23 mouse cellular contexts compared by ENCODE assay signal in the genomic region with DNA sequence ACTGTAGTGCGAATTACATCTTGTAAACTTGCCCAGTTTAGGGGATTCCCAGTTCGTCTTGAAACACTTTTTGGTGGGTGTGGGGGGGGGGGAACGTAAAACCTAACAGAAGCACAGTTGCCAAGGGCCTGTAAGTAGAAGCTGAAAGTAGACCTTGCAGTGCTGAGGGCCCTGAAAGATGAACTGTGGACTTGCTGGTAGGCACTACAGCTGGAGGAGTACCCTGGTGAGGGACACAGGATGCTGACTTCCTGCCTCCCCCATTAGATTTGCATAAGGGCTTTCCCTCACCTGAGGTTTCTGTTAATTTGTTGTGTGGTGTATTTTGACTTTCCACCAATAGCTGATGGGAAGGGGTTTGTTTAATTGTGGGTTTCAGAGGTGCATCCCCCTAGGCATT. TPM values are rescaled to one million over a fixed set of nuclear protein-coding genes. Genes with fewer than 3 reads are reported as not detected.
DNase-seq lines count a peak whose midpoint lies in the region; ATAC-seq and TF ChIP-seq lines count a peak whose summit lies in the region.
"Had no signal": no experiment of that assay in that cellular context is flagged by ENCODE, and none has a peak within 500 bp of the region (broad histone marks: within the 10 kb centered on the region; RNA-seq: fewer than 3 reads in every experiment).

No protein-coding gene starts in this region.

- no peaks in the 10 kb centered on the region for H3K27me3 ChIP-seq in liver, postnatal 0 days (ENCODE audit: insufficient read depth, low read length)
- H3K27me3 ChIP-seq: kidney, embryonic 15.5 days; midbrain, embryonic 13.5 days; Patski; stomach, embryonic 15.5 days had no signal

- no peak for DNase-seq in liver, postnatal 0 days
- no peak for DNase-seq in liver
- peak; percentile 30 to 55 for DNase-seq in natural killer cell, adult 2 months (ENCODE audit: low spot score in 2 of 2)
- peak; percentile 28 for DNase-seq in thymus, postnatal 4 days
- no peak for DNase-seq in cerebellum, postnatal 25 days
- no peak for DNase-seq in adrenal gland, postnatal 36 days
- DNase-seq: adrenal gland, postnatal 25 days; cerebellum, adult 18-20 months; forebrain, postnatal 0 days; heart, postnatal 10 days; lung, adult 18-20 months; lung, postnatal 14 days; right cerebral cortex, postnatal 4 days had no signal

- 65% methylated on average over 3 of the region's 3 CpGs for WGBS in liver, postnatal 0 days (ENCODE audit: insufficient replicate concordance)

- no peak overlapping the region for H3K4me2 ChIP-seq in liver, postnatal 0 days (ENCODE audit: low read depth, low read length)
- H3K4me2 ChIP-seq: hindbrain, embryonic 14.5 days; kidney, embryonic 15.5 days; midbrain, embryonic 13.5 days; stomach, embryonic 15.5 days had no signal

- peaks cover 50% of the 10 kb centered on the region for H3K4me1 ChIP-seq in liver, postnatal 0 days (ENCODE audit: insufficient read depth)
- H3K4me1 ChIP-seq: stomach, embryonic 15.5 days had no signal

- no peaks in the 10 kb centered on the region for H3K36me3 ChIP-seq in liver, postnatal 0 days (replicated peaks; ENCODE audit: insufficient read depth, low read length)
- H3K36me3 ChIP-seq: forebrain, embryonic 10.5 days; heart, embryonic 10.5 days; kidney, embryonic 15.5 days; midbrain, embryonic 13.5 days; stomach, embryonic 15.5 days had no signal

- H3K9ac ChIP-seq in liver, postnatal 0 days (replicated peaks): no peak overlapping the region
- H3K9ac ChIP-seq: forebrain, postnatal 0 days; hindbrain, embryonic 14.5 days; kidney, embryonic 15.5 days; midbrain, embryonic 13.5 days; stomach, embryonic 15.5 days had no signal

- H3K4me3 ChIP-seq in liver, postnatal 0 days (ENCODE audit: low read depth, low read length): no peak overlapping the region
- H3K4me3 ChIP-seq: forebrain, embryonic 10.5 days; heart, embryonic 10.5 days; kidney, embryonic 15.5 days; layer of hippocampus, adult 2 months; midbrain, embryonic 13.5 days; stomach, embryonic 15.5 days had no signal

- TF ChIP-seq EP300 in liver, postnatal 0 days (IDR thresholded peaks at IDR 0.05; ENCODE audit: low read depth): no peak

- no peak for ATAC-seq in liver, postnatal 0 days
- ATAC-seq in CD4-positive, CD25-positive, alpha-beta regulatory T cell, adult 4 months: peak; percentile 99
- ATAC-seq: forebrain, postnatal 0 days; intestine, embryonic 16.5 days; midbrain, embryonic 13.5 days; Patski had no signal

- no peaks in the 10 kb centered on the region for H3K9me3 ChIP-seq in liver, postnatal 0 days (ENCODE audit: low read length)
- H3K9me3 ChIP-seq: forebrain, embryonic 10.5 days; heart, embryonic 10.5 days; kidney, embryonic 15.5 days; midbrain, embryonic 13.5 days; stomach, embryonic 15.5 days had no signal

- TF ChIP-seq CTCF in liver, postnatal 0 days (IDR thresholded peaks at IDR 0.05; ENCODE audit: low read depth): no peak

- 0 out of 2 replicates have a peak overlapping the region, but pooled peaks have one; percentile 73 for H3K27ac ChIP-seq in liver, postnatal 0 days (ENCODE audit: low read depth)
- H3K27ac ChIP-seq: forebrain, embryonic 10.5 days; heart, embryonic 10.5 days; hindbrain, embryonic 14.5 days; kidney, embryonic 15.5 days; layer of hippocampus, adult 2 months; midbrain, embryonic 13.5 days; stomach, embryonic 15.5 days had no signal

RNA-seq across cellular contexts. Expression of a gene that starts 42.3 kb away (rescaled TPM):
- 17.1 and 17.3 TPM in 2 replicates for polyA plus RNA-seq in liver, postnatal 0 days (2015; fragmentation: Nextera tagmentation; extraction: Ambion mirVana)
- polyA plus RNA-seq in CD4-positive, CD25-positive, alpha-beta regulatory T cell, adult 4 months (2017; shearing (Covaris generic)): 10 to 100 TPM; 20.8 to 22.3 TPM
- 10 to 100 TPM; 16.3 to 20.4 TPM for total RNA-seq in adrenal gland, postnatal 36 days (2021)

Comparison
In these comparisons a context has a peak if more than half of its experiments do, and no peak if none do; other contexts are left out.
1. DNase-seq: peak in natural killer cell, adult 2 months (2 of 2) and thymus, postnatal 4 days (single experiment); none in liver, postnatal 0 days (single experiment), liver (single experiment), cerebellum, postnatal 25 days (0 of 2) and adrenal gland, postnatal 36 days (0 of 2).